Mouse (Mus musculus) embryonic facial prominence, embryonic 13.5 days (tissue): ENCODE measurements at regions not wholly inside any gene's neighbourhood (a gene's known extent, or its start where the extent isn't known, plus 50 kb on each side); places are given as distances from the start of the nearest gene placed in this dataset.

ENCODE experiments used
- ATAC-seq: fragments of 200-750 bp; cut with Nextera tagmentation; 2 replicates; pipeline ENCODE4 v1.8.0; 2017; ENCODE audit warnings: low read depth; ENCODE audit not compliant: insufficient number of reproducible peaks, insufficient read depth, low FRiP score, low TSS enrichment
- H3K27ac ChIP-seq: fragments of 300-500 bp; sonication (generic); 2 replicates; pipeline ENCODE4 v1.5.1; 2015; ENCODE audit warnings: moderate library complexity, mild to moderate bottlenecking, inconsistent platforms
- H3K27me3 ChIP-seq: fragments of 300-500 bp; sonication (generic); 2 replicates; pipeline ENCODE4 v1.6.1; 2015; ENCODE audit warnings: mild to moderate bottlenecking, inconsistent platforms
- H3K36me3 ChIP-seq: fragments of 300-500 bp; sonication (generic); 2 replicates; pipeline ENCODE4 v1.6.1; 2015; ENCODE audit warnings: mild to moderate bottlenecking, inconsistent platforms
- H3K4me1 ChIP-seq: fragments of 300-500 bp; sonication (generic); 2 replicates; pipeline ENCODE4 v1.6.1; 2015; ENCODE audit warnings: inconsistent platforms
- H3K4me2 ChIP-seq: fragments of 300-500 bp; sonication (generic); 2 replicates; pipeline ENCODE4 v1.6.1; 2015; ENCODE audit warnings: moderate library complexity, mild to moderate bottlenecking, inconsistent platforms
- H3K4me3 ChIP-seq: fragments of 300-500 bp; sonication (generic); 2 replicates; pipeline ENCODE4 v1.5.1; 2015; ENCODE audit warnings: mild to moderate bottlenecking, inconsistent platforms
- H3K9ac ChIP-seq: fragments of 300-500 bp; sonication (generic); 2 replicates; pipeline ENCODE4 v1.6.1; 2015; ENCODE audit warnings: mild to moderate bottlenecking, inconsistent platforms
- H3K9me3 ChIP-seq: fragments of 300-500 bp; sonication (generic); 2 replicates; pipeline ENCODE4 v1.6.1; 2016; ENCODE audit warnings: inconsistent platforms
- WGBS: fragments of 180-500 bp; shearing (Covaris S2); methylation state at CpG from one replicate; pipeline ENCODE4 v1.1.7; 2015; ENCODE audit warnings: mixed read lengths; 5-methylcytosine and 5-hydroxymethylcytosine counted together

DNA sequence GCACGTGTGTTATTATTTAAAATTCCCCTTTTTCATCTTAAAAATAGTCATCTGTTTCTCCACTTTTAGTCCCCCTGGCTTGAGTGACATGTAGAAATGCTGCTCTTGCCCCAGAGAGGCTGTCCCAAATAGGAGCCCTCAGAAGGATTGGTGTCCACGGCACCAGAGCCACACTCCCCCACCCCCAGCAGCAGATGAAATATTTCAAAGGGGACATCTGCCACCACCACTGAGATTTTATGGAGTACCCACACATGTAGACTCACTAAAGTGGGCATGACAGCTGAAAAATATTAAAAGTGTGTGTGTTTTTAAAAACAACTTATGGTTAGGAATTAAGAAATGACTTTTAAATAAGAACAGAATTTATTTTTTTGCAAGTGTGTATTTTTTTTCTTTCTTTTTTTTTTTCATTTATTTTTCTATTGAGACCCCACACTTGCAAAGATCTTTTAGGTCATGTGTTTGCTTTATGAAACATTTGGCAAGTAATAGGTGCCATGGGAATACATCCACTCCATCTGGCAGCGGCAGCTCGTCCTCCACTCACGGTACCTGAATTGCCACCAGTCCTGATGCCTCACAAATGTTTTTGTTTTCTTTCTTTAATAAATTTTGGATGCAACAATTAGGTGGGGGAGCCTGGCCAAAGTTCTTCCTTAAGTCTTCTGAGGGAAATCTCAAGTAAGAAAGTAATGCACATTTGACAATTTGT, 533.2 kb upstream of the Zeb2 start:
- 49% methylated on average over 5 of the region's 5 CpGs for WGBS
- Histone ChIP-seq H3K9ac (no peak overlapping the region), H3K36me3 (no peaks in the 10 kb centered on the region), H3K27me3 (no peaks in the 10 kb centered on the region), H3K9me3 (no peaks in the 10 kb centered on the region), H3K4me2 (no peak overlapping the region), H3K27ac (no peak overlapping the region), H3K4me1 (no peaks in the 10 kb centered on the region), H3K4me3 (no peak overlapping the region)
- ATAC-seq, result no peak

DNA sequence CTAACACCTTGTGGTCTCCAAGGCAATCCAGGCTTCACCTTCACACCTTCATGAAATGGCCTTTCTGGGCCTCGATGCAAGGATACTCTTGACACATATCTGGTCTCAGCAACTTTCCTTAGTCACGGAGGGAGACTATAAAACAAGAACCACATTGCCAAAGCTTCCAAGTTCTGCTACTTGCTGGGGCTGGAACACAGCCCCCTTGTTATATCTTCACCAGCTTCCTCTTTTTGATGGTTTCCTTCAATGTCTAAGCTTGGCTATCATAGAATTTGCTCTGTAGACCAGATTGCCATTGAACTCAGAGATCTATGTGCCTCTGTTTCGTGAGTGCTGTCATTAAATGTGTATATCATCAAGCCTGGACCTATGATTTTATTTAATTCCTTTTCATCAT, 530.7 kb upstream of the Zeb2 start:
- Histone ChIP-seq H3K36me3 (no peaks in the 10 kb centered on the region), H3K27me3 (no peaks in the 10 kb centered on the region), H3K9me3 (no peaks in the 10 kb centered on the region), H3K4me1 (no peaks in the 10 kb centered on the region), H3K9ac (no peak overlapping the region), H3K27ac (no peak overlapping the region), H3K4me2 (no peak overlapping the region), H3K4me3 (no peak overlapping the region)
- WGBS, result 90% methylated on average over 3 of the region's 3 CpGs
- ATAC-seq, result no peak

DNA sequence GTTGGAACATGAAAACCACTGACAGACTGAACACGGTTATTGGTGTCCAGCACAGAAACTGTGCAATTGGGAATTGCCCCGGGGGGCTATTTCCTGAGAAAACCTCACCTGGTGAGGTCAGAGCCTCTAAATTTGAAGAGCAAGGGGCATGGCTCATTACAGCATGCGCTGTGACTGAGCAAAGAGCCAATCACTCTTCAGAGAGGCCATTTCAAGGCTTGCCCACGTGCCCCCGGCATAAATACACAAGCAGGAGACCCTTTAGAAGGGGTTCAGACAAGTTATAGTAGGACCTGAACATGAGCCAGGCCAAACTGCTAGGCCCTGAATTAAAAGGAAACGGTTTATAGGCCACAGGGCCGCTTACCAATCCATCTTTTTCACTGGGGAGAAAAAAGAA, 512.9 kb upstream of the Zeb2 start:
- Histone ChIP-seq H3K4me3 (no peak overlapping the region), H3K27ac (no peak overlapping the region), H3K27me3 (no peaks in the 10 kb centered on the region), H3K4me1 (no peaks in the 10 kb centered on the region), H3K36me3 (no peaks in the 10 kb centered on the region), H3K4me2 (no peak overlapping the region), H3K9ac (no peak overlapping the region), H3K9me3 (no peaks in the 10 kb centered on the region)
- no peak for ATAC-seq
- WGBS, result 34% methylated on average over 7 of the region's 7 CpGs

DNA sequence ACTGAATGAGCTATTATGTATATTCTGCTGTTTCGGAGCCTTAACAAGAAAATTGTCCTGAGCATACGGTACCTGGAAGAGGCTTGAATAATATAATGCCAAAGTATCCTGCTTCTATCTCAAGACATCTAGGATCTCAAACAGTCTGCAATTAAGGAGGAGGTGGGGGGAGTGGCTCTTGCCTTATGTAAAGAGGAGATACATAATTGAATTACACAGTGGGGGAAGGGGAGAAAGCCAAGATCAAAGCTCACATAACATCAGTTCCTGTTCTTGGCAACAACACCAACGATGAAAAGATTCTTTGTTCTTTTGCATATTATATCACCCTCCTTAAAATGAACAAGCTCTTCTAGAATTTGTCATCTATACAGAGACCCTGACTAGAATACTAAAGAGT, 512.4 kb upstream of the Zeb2 start:
- H3K4me2 ChIP-seq, result no peak overlapping the region
- 31% methylated on average over 3 of the region's 3 CpGs for WGBS
- no peaks in the 10 kb centered on the region for H3K4me1 ChIP-seq
- H3K27me3 ChIP-seq, result no peaks in the 10 kb centered on the region
- H3K4me3 ChIP-seq, result no peak overlapping the region
- no peak overlapping the region for H3K27ac ChIP-seq
- H3K36me3 ChIP-seq, result no peaks in the 10 kb centered on the region
- H3K9me3 ChIP-seq, result no peaks in the 10 kb centered on the region
- H3K9ac ChIP-seq, result no peak overlapping the region
- no peak for ATAC-seq

DNA sequence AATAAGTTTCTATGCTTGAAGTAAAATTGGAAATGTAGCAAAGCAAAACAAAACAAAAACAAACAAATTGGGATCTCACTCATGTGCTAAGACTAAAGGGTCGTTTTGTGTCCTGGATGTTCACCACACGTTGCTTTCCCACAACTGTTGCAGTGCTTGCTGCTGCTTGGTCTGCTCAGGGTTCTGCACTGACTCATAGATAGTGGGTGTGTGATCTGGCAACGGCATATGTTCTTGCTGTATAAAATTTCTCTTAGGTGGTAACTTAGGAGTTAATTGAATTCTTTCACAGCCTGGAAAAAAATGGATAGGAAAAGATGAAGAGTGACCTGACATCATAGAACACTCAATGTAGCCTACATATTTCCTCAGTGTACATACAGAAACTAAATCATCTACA, 505.9 kb upstream of the Zeb2 start:
- no peak for ATAC-seq
- H3K9ac ChIP-seq, result no peak overlapping the region
- H3K9me3 ChIP-seq, result no peaks in the 10 kb centered on the region
- no peak overlapping the region for H3K27ac ChIP-seq
- 70% methylated on average over 3 of the region's 3 CpGs for WGBS
- H3K4me2 ChIP-seq, result no peak overlapping the region
- no peaks in the 10 kb centered on the region for H3K36me3 ChIP-seq
- H3K27me3 ChIP-seq, result no peaks in the 10 kb centered on the region
- no peak overlapping the region for H3K4me3 ChIP-seq
- no peaks in the 10 kb centered on the region for H3K4me1 ChIP-seq

DNA sequence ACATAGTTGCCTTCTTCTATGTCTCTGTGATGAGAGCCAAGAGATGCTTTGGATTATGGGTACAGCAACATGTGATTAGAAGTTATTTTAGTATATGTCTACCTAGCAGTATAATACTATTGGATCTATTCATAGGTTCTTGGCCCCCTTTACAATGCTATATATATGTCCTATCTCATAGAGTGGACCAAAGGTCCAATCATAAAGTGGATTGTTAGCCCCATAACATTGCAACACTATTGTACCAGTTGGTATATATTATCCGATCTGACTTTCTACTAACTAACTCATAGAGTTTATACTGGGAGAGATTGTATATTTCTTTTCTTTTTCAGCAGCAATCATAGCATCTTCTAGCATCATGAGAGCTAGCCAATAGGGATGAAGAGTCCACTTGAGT, 491.7 kb upstream of the Zeb2 start:
- ATAC-seq, result no peak
- no peaks in the 10 kb centered on the region for H3K4me1 ChIP-seq

DNA sequence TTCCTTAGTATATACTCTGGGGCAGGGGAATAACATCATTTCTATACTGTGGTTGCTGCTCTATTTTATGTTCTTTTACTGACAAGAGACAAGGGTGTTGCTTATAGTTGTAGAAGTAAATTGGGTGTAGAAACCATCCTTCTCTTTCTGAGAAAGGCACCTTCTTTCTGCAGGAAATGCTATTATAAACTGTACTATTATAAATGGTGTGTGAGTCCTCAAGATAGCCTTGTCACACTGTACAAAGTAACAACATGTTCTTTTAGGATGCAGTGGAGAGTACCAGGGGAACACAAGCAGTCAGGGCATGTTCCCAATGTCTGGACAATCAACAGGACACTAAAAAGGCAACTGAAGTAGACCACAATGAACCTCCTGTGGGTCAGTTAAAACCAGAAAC, 490.2 kb upstream of the Zeb2 start:
- no peak overlapping the region for H3K9ac ChIP-seq
- H3K4me1 ChIP-seq, result no peaks in the 10 kb centered on the region
- no peaks in the 10 kb centered on the region for H3K27me3 ChIP-seq
- H3K36me3 ChIP-seq, result no peaks in the 10 kb centered on the region
- H3K9me3 ChIP-seq, result no peaks in the 10 kb centered on the region
- ATAC-seq, result no peak
- no peak overlapping the region for H3K27ac ChIP-seq
- H3K4me3 ChIP-seq, result no peak overlapping the region
- H3K4me2 ChIP-seq, result no peak overlapping the region

More for the DNA sequence above, 491.7 kb upstream of the Zeb2 start:
- WGBS, result 92% methylated on average over 1 of the region's 1 CpGs
- Histone ChIP-seq H3K4me2 (no peak overlapping the region), H3K4me3 (no peak overlapping the region), H3K27ac (no peak overlapping the region), H3K36me3 (no peaks in the 10 kb centered on the region), H3K9me3 (no peaks in the 10 kb centered on the region), H3K27me3 (no peaks in the 10 kb centered on the region), H3K9ac (no peak overlapping the region)

DNA sequence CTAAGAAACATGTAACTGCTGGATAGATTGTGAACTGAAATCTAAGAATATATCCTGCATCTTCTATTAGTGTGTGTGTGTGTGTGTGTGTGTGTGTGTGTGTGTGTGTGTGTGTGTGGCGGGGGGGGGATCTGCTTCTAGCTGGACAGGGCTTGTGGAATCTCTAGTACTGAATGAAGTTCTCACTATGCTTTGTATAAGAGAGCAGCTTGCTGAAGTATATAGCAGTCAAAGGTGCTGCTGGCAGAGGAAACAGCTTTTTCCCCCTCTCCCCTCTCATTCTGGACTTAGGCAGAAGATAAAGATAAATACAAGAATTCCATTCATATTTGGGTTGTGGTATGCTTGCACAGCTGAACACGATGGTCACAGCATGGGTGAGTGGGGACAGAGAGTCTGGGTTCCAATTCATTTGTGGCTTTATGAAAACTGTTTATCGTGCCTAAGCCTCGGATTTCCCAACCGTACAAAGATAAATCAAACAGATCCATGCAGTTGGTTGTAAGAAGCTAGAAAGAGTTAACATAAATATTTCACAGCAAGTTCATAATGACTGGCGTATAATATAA, 484.2 kb upstream of the Zeb2 start:
- no peak overlapping the region for H3K4me3 ChIP-seq
- no peaks in the 10 kb centered on the region for H3K36me3 ChIP-seq
- H3K27me3 ChIP-seq, result no peaks in the 10 kb centered on the region
- 0 out of 2 replicates have a peak, but pooled peaks cover 4% of the 10 kb centered on the region for H3K4me1 ChIP-seq
- no peak for ATAC-seq
- no peak overlapping the region for H3K9ac ChIP-seq
- WGBS, result 50% methylated on average over 5 of the region's 6 CpGs
- no peaks in the 10 kb centered on the region for H3K9me3 ChIP-seq
- H3K27ac ChIP-seq, result no peak overlapping the region
- H3K4me2 ChIP-seq, result no peak overlapping the region

DNA sequence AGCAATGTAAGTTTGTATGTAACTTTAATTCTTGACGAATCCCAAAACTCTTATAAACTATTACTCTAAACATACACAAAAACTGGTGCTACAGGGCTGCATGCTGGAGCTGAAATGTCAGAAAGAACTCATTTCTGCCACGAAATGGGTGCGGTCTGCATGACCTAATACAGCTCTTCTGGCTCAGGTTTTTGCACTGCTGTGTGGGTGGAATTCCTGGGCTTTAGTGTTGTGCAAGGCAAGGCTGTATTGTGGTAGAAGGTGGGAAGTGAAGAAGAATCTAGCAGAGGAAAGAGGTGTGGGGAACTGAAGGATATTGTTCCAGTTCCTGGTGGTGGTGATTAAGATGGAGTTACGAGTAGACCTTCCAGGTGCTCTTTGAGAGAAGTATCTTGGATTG, 476.6 kb upstream of the Zeb2 start:
- H3K36me3 ChIP-seq, result no peaks in the 10 kb centered on the region
- H3K9ac ChIP-seq, result no peak overlapping the region
- H3K9me3 ChIP-seq, result no peaks in the 10 kb centered on the region
- no peaks in the 10 kb centered on the region for H3K27me3 ChIP-seq
- ATAC-seq, result no peak
- no peak overlapping the region for H3K27ac ChIP-seq
- no peaks in the 10 kb centered on the region for H3K4me1 ChIP-seq
- WGBS, result 85% methylated on average over 4 of the region's 4 CpGs
- H3K4me2 ChIP-seq, result no peak overlapping the region
- H3K4me3 ChIP-seq, result no peak overlapping the region

DNA sequence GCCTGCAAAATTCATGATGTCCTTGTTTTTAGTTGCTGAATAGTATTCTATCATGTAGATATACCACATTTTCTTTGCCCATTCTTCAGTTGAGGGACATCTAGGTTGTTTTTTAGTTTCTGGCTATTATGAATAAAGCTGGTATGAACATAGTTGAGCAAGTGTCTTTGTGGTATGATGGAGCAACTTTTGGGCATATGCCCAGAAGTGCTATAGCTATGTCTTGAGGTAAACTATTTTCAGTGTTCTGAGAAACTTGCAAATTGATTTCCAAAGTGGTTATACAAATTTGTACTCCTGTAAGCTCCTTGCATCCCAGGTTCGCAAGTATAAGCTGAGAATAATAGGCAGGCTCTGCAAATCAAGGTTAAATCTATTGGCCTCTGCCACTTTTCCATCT, 473.8 kb upstream of the Zeb2 start:
- no peaks in the 10 kb centered on the region for H3K9me3 ChIP-seq
- no peak for ATAC-seq
- 87% methylated on average over 1 of the region's 1 CpGs for WGBS
- no peak overlapping the region for H3K27ac ChIP-seq
- H3K4me1 ChIP-seq, result peaks cover 9% of the 10 kb centered on the region
- H3K4me2 ChIP-seq, result no peak overlapping the region
- H3K36me3 ChIP-seq, result no peaks in the 10 kb centered on the region
- no peak overlapping the region for H3K9ac ChIP-seq
- no peak overlapping the region for H3K4me3 ChIP-seq
- no peaks in the 10 kb centered on the region for H3K27me3 ChIP-seq

DNA sequence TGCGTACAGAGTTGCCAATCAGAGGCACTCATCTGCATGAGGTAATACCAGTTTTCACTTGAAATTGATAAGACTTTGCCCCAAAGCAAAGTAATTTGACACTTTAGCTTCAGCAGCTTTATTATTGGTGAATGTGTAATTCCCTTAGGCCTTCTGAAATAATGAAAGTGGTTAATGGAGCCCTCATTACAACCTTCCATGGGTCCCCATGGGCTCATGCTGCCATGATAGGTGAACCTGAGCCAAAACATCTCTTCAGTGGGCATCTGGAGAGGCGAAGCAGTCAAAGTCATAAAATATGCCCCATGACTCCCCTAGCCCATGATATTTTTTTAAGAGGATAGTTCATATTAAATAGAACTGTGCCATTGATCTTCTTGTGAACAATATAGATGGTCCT, 471.1 kb upstream of the Zeb2 start:
- 89% methylated on average over 2 of the region's 2 CpGs for WGBS
- Histone ChIP-seq H3K27ac (no peak overlapping the region), H3K4me1 (peaks cover 9% of the 10 kb centered on the region), H3K27me3 (no peaks in the 10 kb centered on the region), H3K9me3 (no peaks in the 10 kb centered on the region), H3K36me3 (no peaks in the 10 kb centered on the region), H3K4me2 (no peak overlapping the region), H3K4me3 (no peak overlapping the region), H3K9ac (no peak overlapping the region)
- ATAC-seq, result no peak

DNA sequence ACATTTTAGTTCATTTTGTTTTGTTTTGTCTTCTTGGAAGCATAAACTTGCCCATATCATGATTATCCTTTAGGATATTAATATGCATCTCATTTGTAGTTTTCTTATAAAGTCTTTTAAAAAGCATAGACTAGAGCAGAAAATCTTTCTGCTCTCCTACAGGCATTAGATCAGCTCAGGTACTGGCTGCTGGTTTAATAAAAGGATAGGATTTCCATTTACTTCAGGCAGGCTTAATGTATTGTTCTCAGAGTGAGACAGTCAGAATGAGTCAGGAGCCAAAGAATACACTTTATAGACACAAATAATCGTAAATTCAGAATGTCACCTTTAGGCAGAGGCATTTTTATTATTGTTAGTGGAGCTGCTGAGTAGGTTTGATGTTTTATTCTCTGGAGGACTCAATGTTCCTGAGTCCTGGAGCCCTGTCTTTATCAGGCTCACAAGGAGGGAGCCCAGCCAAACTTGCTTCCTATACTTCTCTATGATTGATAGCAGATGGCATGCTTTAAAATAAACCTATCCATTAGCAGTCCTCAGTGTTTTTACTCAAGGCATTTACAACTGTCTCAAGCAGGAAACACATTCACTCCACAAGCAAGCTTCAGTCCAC, 469.5 kb upstream of the Zeb2 start:
- Histone ChIP-seq H3K9ac (no peak overlapping the region), H3K27ac (no peak overlapping the region), H3K4me3 (no peak overlapping the region), H3K27me3 (no peaks in the 10 kb centered on the region), H3K4me1 (peaks cover 9% of the 10 kb centered on the region), H3K36me3 (no peaks in the 10 kb centered on the region), H3K9me3 (no peaks in the 10 kb centered on the region), H3K4me2 (no peak overlapping the region)
- WGBS, result 47% methylated on average over 1 of the region's 1 CpGs
- ATAC-seq, result no peak
